Mouse (Mus musculus): ENCODE measurements around the gene Zfp422. TPM values are rescaled to one million over a fixed set of nuclear protein-coding genes. Genes with fewer than 3 reads are reported as not detected.

Gene Zfp422
- 1 to 10 TPM; 7.7 to 7.9 TPM for total RNA-seq (2021)
- long read RNA-seq, experiment 1, transcript Zfp422-202 (2 exons, 3,187 nt): major isoform, 10 of 16 reads
- long read RNA-seq, experiment 1, partial matches to known transcripts: 0 of 16 reads
- long read RNA-seq, experiment 1, other reads (novel, unspliced or antisense): 2 of 16 reads
- long read RNA-seq, experiment 2, transcript Zfp422-201 (2 exons, 2,375 nt): minor isoform, 7 of 20 reads
- long read RNA-seq, experiment 2, transcript Zfp422-202 (2 exons, 3,187 nt): major isoform, 11 of 20 reads
- long read RNA-seq, experiment 2, partial matches to known transcripts: 0 of 20 reads
- long read RNA-seq, experiment 2, other reads (novel, unspliced or antisense): 2 of 20 reads

DNA sequence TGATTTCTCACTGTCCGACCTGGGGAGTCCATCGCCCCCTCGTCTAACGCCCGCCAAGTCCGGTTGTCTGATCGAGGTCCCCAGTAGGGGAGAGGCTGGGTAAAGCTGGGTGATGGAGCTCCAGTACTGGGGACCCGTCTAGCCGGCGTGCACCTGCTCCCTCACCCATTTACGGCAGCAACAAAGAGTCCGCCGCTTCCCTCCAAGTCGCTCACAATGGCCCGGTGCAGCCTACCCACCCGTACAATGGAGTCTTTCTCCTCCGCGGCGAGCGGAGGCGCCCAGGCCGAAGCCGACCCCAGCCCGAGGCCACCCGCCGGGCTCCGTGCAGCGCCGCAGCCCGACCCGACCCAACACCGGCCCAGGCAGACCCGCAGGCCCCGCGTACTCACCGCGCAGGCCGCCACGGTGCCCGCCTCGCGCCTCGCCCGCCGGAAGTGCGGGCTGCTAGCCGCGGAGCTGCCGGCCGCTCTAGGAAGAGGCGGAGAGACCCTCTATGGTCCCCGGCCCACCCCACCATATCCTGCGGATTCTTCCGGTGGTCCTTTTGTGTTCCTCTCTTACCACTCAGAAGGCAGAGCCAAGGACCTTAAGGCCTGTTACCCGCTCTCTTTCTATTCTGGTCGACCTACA is at the start of gene Zfp422:
Gene Zfp422, minus strand, starts transcription at position 461 of the 633 bp plus-strand sequence.
- no peak for TF ChIP-seq CTCF (IDR thresholded peaks at IDR 0.05)
- peak; percentile 77 for DNase-seq
- peak within 1 kb of the TSS; percentile 88 for H3K27ac ChIP-seq
- intact Hi-C loops (cut with DNase I): no loop called here
- H3K4me3 ChIP-seq: peak within 1 kb of the TSS; percentile 93

DNA sequence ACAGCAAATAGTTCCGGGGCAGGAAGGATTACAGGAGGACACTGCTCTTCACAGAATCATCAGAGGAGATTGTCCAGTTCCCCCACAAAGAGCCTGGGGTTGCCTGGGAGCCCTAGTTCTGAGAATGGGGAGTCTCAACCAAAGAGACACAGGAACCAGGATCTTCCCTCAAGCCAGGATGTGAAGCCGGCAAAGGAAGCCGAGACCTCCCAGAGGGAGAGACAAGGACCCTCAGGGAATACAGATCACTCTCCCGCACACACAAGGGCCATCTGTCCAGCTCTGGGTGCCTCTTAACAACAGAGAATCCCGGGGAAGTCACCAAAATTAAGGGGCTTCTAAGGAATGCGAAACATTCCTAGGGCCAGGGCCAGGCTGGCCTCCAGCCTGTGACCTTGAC is 48.5 kb upstream of the Zfp422 start:
- Histone ChIP-seq H3K4me3 (no peak overlapping the region), H3K27ac (no peak overlapping the region)
- no peak for TF ChIP-seq CTCF (IDR thresholded peaks at IDR 0.05)
- DNase-seq: no peak
- intact Hi-C loops (cut with DNase I): no loop called here

DNA sequence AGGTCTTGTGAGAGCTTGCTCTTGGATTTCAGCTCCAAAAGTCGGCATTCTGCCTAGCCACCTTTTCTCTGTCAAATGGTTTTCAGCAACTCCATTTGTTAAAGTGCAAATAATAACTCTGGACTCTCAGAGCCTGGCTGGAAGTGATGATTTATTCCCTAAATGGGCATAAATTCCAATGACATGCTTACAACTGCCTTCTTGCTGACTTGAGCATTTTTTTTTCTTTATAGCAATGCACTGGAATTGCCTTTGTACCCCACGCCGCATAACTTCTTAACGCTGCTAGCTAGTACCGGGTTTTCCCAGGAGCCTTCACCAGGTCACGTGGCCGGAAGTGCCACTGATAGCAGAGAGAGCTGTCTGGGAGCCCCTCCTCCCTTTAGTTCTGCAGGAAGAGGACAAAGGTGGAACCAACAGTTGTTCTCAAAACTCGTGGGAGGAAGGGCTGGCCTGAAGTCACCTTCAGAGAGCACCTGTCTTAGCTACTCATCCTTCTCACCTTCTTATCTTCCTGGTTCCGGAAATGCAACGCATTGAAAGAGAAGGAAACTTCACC is 47.6 kb upstream of the Zfp422 start:
- Histone ChIP-seq H3K4me3 (no peak overlapping the region), H3K27ac (no peak overlapping the region)
- DNase-seq: no peak
- intact Hi-C loops (cut with DNase I): no loop called here
- no peak for TF ChIP-seq CTCF (IDR thresholded peaks at IDR 0.05)

DNA sequence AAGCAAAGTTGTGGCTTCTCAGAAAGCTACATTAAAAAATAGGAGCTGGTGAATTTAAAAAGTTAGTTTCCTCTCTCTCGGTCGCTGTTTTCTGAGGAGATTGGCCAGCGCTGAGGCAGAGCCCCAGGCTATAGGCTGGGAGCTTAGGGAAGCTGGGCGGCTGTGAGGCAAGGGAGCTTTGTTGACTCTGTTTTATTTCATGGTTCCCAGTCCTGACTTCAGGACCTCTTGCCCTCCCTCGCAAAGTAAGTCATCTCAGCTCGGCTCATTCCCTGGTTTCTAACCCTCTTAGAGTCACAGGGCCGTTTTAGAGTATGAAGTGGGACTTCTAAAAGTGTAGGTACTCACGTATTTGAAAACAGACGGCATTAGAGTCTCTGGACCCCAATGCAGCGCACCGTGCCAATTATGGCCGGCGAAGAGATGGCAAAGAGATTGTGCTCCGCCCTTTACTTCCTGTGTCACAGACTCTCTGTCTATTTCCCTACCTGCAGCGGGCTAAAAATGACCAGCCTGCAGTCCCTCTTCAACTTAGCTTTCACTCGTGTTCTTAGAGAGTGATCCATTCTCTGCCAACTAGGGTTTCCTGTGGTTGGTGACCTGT is 45.6 kb upstream of the Zfp422 start:
- intact Hi-C loops (cut with DNase I): no loop called here
- DNase-seq: no peak
- H3K27ac ChIP-seq: peak overlapping the region; percentile 72
- peak overlapping the region; percentile 74 for H3K4me3 ChIP-seq
- no peak for TF ChIP-seq CTCF (IDR thresholded peaks at IDR 0.05)

DNA sequence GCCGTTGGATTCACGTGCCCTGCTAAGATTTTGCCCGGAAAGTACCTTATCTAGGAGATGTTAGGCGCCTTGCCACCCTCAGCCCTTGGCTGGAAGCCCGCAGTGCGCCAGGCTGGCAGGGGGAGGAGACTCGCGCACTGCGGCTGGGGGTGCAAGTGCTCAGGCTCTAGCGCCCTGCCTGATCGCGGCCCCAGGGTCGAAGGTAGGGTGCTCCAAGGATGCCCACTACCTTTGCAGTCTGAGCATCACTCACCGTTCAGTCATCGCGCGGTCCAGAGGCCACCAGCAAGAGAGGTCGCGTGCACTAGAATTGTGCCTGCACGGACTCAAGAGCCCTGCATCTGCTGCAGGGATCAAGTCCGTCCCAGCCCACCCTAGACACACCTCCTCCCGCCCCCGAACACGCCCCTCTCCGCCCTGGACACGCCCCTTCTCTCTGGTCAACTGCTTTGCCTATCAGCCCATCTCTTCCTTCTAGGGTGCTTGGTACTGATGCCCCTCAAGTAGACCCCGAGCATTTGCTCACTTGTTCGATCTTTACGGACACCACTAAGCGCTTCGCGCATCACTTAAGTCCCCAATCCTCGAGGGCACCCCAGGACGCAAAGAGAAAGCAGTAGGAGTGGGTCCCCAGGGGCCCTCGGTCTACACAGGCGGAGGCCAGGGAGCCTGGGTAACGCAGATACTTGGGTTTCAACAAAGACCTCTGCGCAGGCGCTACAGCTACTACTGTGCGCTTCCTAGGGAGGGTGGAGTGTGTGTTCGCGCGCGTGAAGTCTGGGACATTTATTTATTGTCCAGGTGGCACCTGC is 44.9 kb upstream of the Zfp422 start, which contains the start of gene Rassf4:
Gene Rassf4, minus strand, starts transcription at position 482 of the 812 bp plus-strand sequence.
- H3K27ac ChIP-seq: peak within 1 kb of the TSS; percentile 72
- H3K4me3 ChIP-seq: peak within 1 kb of the TSS; percentile 74
- intact Hi-C loops (cut with DNase I): no loop called here
- no peak for TF ChIP-seq CTCF (IDR thresholded peaks at IDR 0.05)
- DNase-seq: peak; percentile 88

DNA sequence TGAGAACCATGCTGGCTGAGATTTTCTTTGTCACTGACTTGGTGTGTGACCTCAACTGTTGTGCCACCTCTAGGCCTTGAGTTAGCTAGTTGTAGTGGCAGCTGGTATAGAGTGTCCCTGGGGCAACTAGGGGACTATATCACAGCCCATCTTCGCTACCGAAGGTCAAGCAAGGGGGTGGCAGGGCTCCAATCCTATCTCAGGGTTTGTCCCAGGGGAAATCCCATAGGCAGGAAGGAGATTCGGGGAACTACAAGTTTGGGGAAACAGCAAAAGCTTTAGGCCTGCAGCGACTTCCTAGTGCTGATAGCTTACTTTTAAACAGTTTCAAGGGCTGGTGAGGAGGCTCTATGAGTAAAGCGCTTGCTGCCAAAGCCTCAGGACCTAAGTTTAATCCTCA is 43.5 kb upstream of the Zfp422 start:
- no peak for TF ChIP-seq CTCF (IDR thresholded peaks at IDR 0.05)
- no peak for DNase-seq
- peak overlapping the region; percentile 74 for H3K4me3 ChIP-seq
- intact Hi-C loops (cut with DNase I): no loop called here
- no peak overlapping the region for H3K27ac ChIP-seq

DNA sequence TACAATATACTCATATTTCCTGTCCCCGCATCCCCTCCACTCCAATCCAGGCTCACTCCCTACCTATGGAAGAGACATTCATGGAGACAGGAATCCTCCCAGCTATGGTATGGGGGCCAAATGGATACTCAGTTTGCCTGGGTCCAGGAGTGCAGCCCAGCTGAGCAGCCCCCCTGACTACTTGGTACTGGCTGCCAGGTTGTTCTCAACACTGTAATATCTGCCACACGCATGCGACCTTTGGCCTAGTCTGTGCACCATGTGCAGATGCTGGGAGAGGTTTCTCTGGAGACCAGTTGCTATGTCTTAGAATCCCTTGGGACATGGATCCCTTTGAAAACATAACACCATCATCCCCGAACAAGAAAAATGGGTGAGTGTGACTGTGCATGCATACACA is 43.0 kb upstream of the Zfp422 start:
- 0 out of 2 replicates have a peak overlapping the region, but pooled peaks have one; percentile 5 for H3K27ac ChIP-seq
- no peak for DNase-seq
- peak overlapping the region; percentile 39 for H3K4me3 ChIP-seq
- intact Hi-C loops (cut with DNase I): no loop called here
- no peak for TF ChIP-seq CTCF (IDR thresholded peaks at IDR 0.05)

DNA sequence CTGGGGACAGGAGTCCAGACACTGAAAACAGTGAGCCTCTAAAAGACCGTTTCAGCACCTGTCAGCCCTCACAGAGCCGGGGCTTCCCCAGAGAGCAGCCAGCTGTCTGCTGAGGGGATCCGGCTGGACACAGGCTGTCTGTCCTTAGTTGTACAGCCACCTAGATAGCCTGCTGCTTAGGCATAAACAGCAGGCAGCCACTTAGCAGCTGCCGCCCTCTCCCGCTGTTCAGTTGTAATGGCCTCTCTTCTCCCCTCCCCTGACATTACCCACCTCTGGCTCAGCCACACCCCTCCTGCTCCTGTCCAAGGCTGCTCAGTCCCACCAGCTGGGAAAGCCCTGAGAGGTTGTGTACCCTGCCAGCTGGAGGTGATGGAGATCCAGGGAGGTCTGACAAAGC is 42.2 kb upstream of the Zfp422 start:
- intact Hi-C loops (cut with DNase I): no loop called here
- H3K27ac ChIP-seq: peak overlapping the region; percentile 20; the same call in 1 of the 2 replicates
- no peak for DNase-seq
- peak overlapping the region; percentile 1 for H3K4me3 ChIP-seq
- TF ChIP-seq CTCF (IDR thresholded peaks at IDR 0.05): no peak

DNA sequence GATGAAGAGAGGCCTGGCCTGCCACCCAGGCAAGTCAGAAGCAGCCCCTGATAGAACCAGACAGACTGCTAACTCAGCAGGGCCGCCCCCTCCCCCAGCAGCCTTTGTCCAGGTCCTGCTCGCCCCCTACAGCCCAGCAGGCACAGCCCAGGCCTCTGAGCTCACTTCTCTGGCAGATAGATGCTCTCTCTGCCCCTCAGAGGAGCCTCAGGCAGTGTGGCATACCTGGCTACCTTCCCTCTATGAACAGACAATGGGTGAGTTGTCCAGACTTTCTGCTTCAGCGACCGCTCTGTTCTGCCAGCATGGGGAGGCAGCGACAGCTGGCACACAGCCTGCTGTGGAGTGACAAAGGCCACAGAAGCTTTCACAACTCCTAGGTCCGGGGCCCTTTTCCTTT is 41.3 kb upstream of the Zfp422 start:
- TF ChIP-seq CTCF (IDR thresholded peaks at IDR 0.05): no peak
- peak overlapping the region; percentile 1 for H3K4me3 ChIP-seq
- no peak for DNase-seq
- H3K27ac ChIP-seq: 0 out of 2 replicates have a peak overlapping the region, but pooled peaks have one; percentile 2
- intact Hi-C loops (cut with DNase I): no loop called here

DNA sequence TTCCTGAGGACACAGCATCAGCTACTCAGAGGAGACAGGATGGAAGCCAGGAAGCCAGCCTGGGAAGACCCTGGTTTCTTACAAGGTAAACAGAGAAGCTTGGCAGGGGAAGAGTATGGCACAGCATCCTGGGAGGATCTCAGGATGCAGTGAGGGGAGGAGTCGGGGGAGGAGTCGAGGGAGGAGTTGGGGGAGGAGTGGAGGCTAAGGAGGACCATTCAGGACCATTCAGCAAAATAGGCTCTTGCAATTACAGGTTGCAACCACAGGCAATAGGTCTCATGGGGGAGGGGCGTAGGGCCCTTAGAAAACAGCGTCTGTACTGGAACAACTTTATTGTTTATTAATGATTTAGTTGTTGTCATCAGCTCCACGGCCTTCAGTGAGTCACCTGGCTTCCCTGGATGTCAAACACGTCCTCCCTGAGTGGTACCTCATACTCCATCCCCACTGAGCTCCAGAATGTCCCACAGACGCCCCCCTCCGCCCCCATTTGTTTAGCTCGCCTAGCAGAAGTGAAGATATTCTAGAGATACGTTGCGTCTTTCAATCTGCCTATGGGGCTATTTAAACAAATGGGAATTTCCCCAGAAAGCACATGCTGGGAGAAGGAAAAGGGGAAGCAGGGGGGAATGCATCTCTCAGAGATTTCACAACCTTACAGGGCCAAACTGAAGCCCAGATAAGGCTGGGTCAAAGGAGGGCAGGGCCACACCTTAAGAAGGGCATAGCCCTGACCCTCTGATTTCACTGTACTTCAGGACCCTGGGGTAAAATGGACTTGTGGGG is 40.1 kb upstream of the Zfp422 start:
- Histone ChIP-seq H3K27ac (no peak overlapping the region), H3K4me3 (no peak overlapping the region)
- intact Hi-C loops (cut with DNase I): no loop called here
- TF ChIP-seq CTCF (IDR thresholded peaks at IDR 0.05): no peak
- peak; percentile 27 for DNase-seq

DNA sequence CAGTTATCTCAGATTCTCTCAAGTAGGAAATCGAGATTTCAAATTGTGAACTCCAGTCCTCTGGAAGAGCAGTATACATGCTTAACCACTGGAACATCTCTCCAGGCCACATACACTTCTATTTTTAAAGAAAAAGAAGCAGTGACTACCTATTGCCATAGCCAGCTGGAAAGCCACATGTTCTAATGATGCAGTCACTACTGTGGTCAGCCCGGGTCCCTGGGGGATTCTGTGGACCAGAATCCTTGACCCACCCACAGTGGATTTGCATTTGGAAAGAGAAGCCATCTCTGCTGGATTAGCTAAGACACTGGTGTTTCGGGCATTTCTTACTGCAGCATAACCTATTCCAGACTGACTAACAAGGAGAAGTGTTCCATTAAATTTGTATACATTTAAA is 38.6 kb upstream of the Zfp422 start:
- no peak overlapping the region for H3K27ac ChIP-seq
- no peak for TF ChIP-seq CTCF (IDR thresholded peaks at IDR 0.05)

More for the DNA sequence above, 38.6 kb upstream of the Zfp422 start:
- H3K4me3 ChIP-seq: no peak overlapping the region
- no peak for DNase-seq
- intact Hi-C loops (cut with DNase I): no loop called here
